Mouse (Mus musculus) heart, postnatal 0 days (tissue): ENCODE data around the gene Hmga1. TPM values are rescaled to one million over a fixed set of nuclear protein-coding genes. Genes with fewer than 3 reads are reported as not detected.

Experiments
- ATAC-seq: fragments of 200-750 bp; cut with Nextera tagmentation; 2 replicates; pipeline ENCODE4 v1.8.0; 2017; ENCODE audit warnings: low read depth, moderate number of reproducible peaks, moderate library complexity; ENCODE audit not compliant: insufficient read depth
- DNase-seq: peaks from one replicate; pipeline ENCODE4 v3.0.0-alpha.2; 2016; ENCODE audit warnings: low spot score
- H3K27ac ChIP-seq: fragments of 300-500 bp; sonication (generic); 2 replicates; pipeline ENCODE4 v1.5.1; 2014; ENCODE audit warnings: low read depth, mild to moderate bottlenecking
- H3K27me3 ChIP-seq: fragments of 300-500 bp; sonication (generic); 2 replicates; pipeline ENCODE4 v1.6.1; 2014; ENCODE audit warnings: low read length, mixed read lengths; ENCODE audit not compliant: control insufficient read depth, insufficient read depth
- H3K36me3 ChIP-seq: fragments of 300-500 bp; sonication (generic); replicated peaks from 2 replicates; pipeline ENCODE4 v1.6.1; 2014; ENCODE audit warnings: low read length, mixed read lengths; ENCODE audit not compliant: control insufficient read depth, insufficient read depth
- H3K4me1 ChIP-seq: fragments of 300-500 bp; sonication (generic); 2 replicates; pipeline ENCODE4 v1.6.1; 2014; ENCODE audit warnings: antibody characterized with exemption; ENCODE audit not compliant: control insufficient read depth, insufficient read depth
- H3K4me2 ChIP-seq: fragments of 300-500 bp; sonication (generic); 2 replicates; pipeline ENCODE4 v1.6.1; 2014; ENCODE audit warnings: low read depth, mild to moderate bottlenecking, low read length, moderate library complexity
- H3K4me3 ChIP-seq: fragments of 300-500 bp; sonication (generic); 2 replicates; pipeline ENCODE4 v1.5.1; 2014; ENCODE audit warnings: low read depth, low read length
- H3K9ac ChIP-seq: fragments of 300-500 bp; sonication (generic); replicated peaks from 2 replicates; pipeline ENCODE4 v1.6.1; 2014; ENCODE audit warnings: low read depth, low read length, mixed read lengths
- H3K9me3 ChIP-seq: fragments of 300-500 bp; sonication (generic); replicated peaks from 2 replicates; pipeline ENCODE4 v1.6.1; 2016; ENCODE audit warnings: low read length; ENCODE audit not compliant: control insufficient read depth
- CTCF ChIP-seq: IDR thresholded peaks from 2 replicates; pipeline ENCODE4 v1.5.1; 2016; ENCODE audit warnings: antibody characterized with exemption, control low read depth, low read depth
- EP300 ChIP-seq: IDR thresholded peaks from 2 replicates; pipeline ENCODE4 v1.6.1; 2016; ENCODE audit warnings: antibody characterized with exemption, low read depth
- WGBS: fragments of 180-500 bp; shearing (Covaris S2); extraction: QIAGEN DNeasy Blood & Tissue Kit; methylation state at CpG from one replicate; pipeline ENCODE4 v1.1.7; 2014; 5-methylcytosine and 5-hydroxymethylcytosine counted together
- polyA plus RNA-seq: library from polyadenylated mRNA; unstranded; fragments of >200 nt; fragmentation: Nextera tagmentation; extraction: Ambion mirVana; gene quantifications from 2 replicates; pipeline ENCODE4 v1.2.1, GENCODE M21; 2015
- total RNA-seq: library from RNA; depleted of rRNA; stranded (reverse); fragments of >200 nt; gene quantifications from 2 replicates; pipeline ENCODE4 v1.2.3, GENCODE M21; 2014; ENCODE audit warnings: low replicate concordance

The Hmga1 gene
- total and polyA plus RNA-seq, 2 experiments from 2014 or later = 59.7 to 108 TPM

DNA sequence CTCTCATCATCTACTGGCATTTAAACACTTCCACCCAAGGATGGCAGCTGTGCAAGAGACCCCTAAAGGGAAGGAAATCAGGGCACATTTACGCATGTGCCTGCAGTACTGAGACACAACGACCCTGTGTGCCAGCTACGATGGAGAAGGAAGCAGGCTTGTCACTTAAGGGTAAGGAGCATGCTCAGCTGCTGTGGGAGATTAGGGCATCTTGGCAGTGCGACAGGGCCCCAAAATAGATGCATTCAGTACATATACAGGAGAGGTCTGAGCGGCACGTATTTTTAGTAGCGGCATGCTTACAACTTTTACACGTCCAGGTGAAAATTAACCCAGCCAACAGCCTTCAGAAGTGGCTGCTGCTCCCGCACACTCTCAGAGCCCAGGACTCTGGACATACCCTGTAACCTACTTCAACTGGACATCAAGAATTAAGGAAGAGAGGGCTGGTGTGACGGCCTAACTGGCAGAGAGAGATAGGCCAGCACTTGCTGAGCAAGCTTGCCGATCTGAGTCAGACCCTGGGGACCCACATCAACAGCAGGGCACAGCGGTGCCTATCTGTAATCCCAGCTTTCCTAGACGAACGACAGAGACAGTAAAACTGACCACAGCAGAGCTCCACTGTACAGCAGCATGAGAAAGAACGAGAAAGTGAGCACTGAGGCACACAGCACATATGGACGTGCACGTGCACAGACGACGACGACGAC lies 47.4 kb downstream of the Hmga1 start:
- peak; percentile 73 for ATAC-seq

DNA sequence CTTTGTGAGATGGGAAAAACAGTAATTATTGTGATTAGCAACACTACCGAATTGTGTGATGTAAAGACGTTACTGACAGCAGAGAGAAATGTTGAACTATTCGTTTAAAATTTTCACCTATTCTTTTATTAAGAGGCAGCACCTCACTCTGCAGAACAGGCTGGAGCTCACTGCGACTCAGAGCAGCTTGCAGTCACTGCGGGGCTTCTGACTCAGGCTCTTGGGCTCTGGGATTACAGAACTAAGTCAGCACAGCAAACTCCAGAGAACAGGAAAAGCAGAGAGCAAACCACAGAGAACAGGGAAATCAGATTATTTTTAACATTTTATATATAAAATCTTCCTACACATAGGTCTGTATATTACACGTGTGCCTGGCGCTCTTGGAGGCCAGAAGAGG lies 53.3 kb downstream of the Hmga1 start:
- no peak for DNase-seq
- peaks cover 35% of the 10 kb centered on the region for H3K4me1 ChIP-seq
- TF ChIP-seq EP300 = no peak
- TF ChIP-seq CTCF = no peak
- no peaks in the 10 kb centered on the region for H3K27me3 ChIP-seq
- no peak overlapping the region for H3K9ac ChIP-seq
- ATAC-seq = no peak
- H3K36me3 ChIP-seq = peaks cover 20% of the 10 kb centered on the region; the same call in 1 of the 2 replicates
- WGBS = 85% methylated on average over 7 of the region's 7 CpGs
- H3K9me3 ChIP-seq = no peaks in the 10 kb centered on the region
- H3K27ac ChIP-seq = no peak overlapping the region
- H3K4me3 ChIP-seq = no peak overlapping the region
- no peak overlapping the region for H3K4me2 ChIP-seq

More for the DNA sequence above, 47.4 kb downstream of the Hmga1 start:
- Histone ChIP-seq H3K4me2 (peak overlapping the region; percentile 29), H3K27me3 (no peaks in the 10 kb centered on the region), H3K4me3 (no peak overlapping the region), H3K36me3 (peaks cover 11% of the 10 kb centered on the region; the same call in 1 of the 2 replicates), H3K9ac (0 out of 2 replicates have a peak overlapping the region, but pooled peaks have one; percentile 9), H3K4me1 (peaks cover 65% of the 10 kb centered on the region), H3K9me3 (no peaks in the 10 kb centered on the region), H3K27ac (peak overlapping the region; percentile 87)
- 25% methylated on average over 21 of the region's 21 CpGs for WGBS
- TF ChIP-seq EP300 (no peak; the same call in 1 of the 2 replicates), CTCF (no peak)
- peak; percentile 87 for DNase-seq

DNA sequence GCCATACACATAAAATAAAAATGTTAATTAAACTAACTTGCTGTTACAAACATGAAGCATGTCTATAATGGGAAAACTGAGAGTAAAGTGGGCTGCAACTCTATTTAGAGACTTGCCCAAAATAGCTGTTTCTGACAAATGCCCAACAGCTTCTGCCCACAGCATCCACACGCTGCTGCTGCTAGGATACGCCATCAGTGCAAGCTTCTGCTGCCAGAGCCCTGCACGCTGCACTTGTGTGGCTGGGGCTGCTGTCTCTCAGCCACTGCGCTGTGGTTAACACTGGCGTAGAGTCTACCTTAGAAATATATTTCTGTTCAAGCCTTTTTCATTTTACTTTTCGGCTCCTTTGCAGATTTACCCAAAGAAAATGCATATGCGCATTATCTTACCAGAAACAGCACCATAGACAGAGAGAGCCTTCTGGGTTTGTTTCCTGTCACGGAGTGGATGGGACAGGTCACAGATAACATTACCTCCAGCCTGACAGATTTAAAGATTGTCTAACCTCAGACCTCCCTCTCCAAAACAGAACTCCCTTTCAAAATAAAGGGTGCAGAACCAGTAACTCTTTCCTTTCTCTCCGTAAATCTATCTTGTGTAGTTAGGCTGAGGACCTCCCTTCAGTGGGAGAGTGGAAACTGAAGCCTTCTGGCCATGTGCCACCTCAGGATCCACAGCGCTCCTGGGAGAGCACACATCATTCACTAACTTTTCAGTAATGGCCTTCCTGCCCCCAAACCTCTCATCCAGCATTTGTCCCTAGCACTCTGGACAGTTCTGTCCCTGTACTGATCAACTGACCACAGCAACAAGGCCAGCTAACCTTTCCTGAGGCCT lies 54.6 kb downstream of the Hmga1 start:
- Histone ChIP-seq H3K4me2 (no peak overlapping the region), H3K9ac (no peak overlapping the region; the same call in 1 of the 2 replicates), H3K27ac (peak overlapping the region; percentile 50), H3K36me3 (peaks cover 22% of the 10 kb centered on the region; the same call in 1 of the 2 replicates), H3K27me3 (no peaks in the 10 kb centered on the region), H3K4me1 (peaks cover 33% of the 10 kb centered on the region), H3K4me3 (no peak overlapping the region), H3K9me3 (no peaks in the 10 kb centered on the region)
- TF ChIP-seq EP300 (no peak), CTCF (no peak)
- no peak for ATAC-seq
- DNase-seq = no peak
- 39% methylated on average over 10 of the region's 10 CpGs for WGBS

DNA sequence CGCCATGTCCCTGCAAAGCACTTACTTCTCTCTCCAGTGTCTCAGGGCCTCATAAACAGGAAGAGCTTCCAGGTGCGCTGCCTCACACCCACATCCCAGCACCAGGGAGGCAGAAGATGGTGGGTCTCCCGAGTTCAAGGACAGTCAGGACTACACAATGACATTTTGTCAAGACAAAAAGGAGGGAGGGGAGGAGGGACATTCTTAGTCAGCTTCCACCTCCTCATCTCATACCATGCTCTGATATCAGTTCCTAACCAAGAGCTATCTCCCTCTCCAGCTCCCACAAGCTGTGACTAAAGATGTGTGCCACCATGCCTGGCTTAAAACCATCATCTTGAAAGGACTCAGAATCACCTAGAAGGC lies 55.2 kb downstream of the Hmga1 start:
- no peaks in the 10 kb centered on the region for H3K9me3 ChIP-seq
- H3K4me1 ChIP-seq = peaks cover 30% of the 10 kb centered on the region
- no peaks in the 10 kb centered on the region for H3K27me3 ChIP-seq
- ATAC-seq (no peak), DNase-seq (no peak)
- TF ChIP-seq EP300 (no peak), CTCF (no peak)
- peaks cover 22% of the 10 kb centered on the region; the same call in 1 of the 2 replicates for H3K36me3 ChIP-seq
- H3K4me3 ChIP-seq = no peak overlapping the region
- H3K9ac ChIP-seq = no peak overlapping the region
- no peak overlapping the region for H3K4me2 ChIP-seq
- 31% methylated on average over 3 of the region's 3 CpGs for WGBS
- peak overlapping the region; percentile 50 for H3K27ac ChIP-seq

DNA sequence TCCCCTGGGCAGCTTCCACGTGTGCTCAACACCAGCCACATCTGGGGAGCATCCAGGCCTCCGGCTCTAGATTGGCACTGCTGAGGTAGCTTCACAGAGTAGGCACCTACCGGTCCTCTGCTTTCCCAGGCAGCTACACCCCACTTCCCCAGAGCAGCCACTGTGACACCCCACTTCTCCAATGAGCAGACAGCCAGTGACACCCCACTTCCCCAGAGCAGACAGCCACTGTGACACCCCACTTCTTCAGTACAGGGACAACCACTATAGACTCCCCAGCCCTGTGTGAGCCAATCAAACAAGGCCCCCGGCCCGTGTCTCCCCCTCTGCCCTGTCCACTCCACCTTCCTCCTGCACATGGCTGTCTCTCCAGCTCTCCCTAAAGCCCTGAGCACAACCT lies 55.7 kb downstream of the Hmga1 start:
- H3K36me3 ChIP-seq = peaks cover 22% of the 10 kb centered on the region; the same call in 1 of the 2 replicates
- no peak overlapping the region for H3K4me3 ChIP-seq
- no peak overlapping the region for H3K9ac ChIP-seq
- H3K4me1 ChIP-seq = peaks cover 30% of the 10 kb centered on the region
- H3K9me3 ChIP-seq = no peaks in the 10 kb centered on the region
- ATAC-seq (no peak), DNase-seq (no peak)
- H3K27ac ChIP-seq = peak overlapping the region; percentile 50; the same call in 1 of the 2 replicates
- no peak overlapping the region for H3K4me2 ChIP-seq
- no peaks in the 10 kb centered on the region for H3K27me3 ChIP-seq
- 56% methylated on average over 5 of the region's 5 CpGs for WGBS
- TF ChIP-seq CTCF = no peak
- no peak for TF ChIP-seq EP300
